Mouse (Mus musculus) retina, embryonic 14.5 days (tissue): ENCODE measurements around the gene Dnajb5.

Source experiments
- DNase-seq: peaks from one replicate; pipeline ENCODE4 v3.0.0-alpha.2; 2015; ENCODE audit warnings: low spot score

Gene Dnajb5

DNA sequence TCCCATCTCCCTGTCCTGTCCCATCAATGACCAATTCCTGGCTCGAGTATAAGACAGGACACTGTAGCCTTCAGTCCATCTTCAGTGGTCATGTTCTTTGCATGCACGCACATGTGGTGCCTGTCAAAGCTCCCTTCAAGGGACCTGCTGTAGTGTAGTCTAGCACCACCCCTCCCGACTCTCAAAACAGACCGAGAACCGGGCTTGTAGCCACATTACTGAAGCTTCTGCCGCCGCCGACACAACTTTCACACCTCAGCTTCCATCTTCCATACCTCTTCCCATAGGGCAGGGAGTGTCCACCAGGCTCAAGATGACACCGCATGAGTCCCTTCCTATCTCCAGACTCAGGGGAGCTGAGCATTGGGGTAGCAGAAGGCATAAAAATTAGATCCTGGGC is 5.4 kb upstream of the Dnajb5 start:
- no peak for DNase-seq

GRCm38 (mm10) chr4:42945043-42945442 is 4.6 kb upstream of the Dnajb5 start:
- DNase-seq: no peak

DNA sequence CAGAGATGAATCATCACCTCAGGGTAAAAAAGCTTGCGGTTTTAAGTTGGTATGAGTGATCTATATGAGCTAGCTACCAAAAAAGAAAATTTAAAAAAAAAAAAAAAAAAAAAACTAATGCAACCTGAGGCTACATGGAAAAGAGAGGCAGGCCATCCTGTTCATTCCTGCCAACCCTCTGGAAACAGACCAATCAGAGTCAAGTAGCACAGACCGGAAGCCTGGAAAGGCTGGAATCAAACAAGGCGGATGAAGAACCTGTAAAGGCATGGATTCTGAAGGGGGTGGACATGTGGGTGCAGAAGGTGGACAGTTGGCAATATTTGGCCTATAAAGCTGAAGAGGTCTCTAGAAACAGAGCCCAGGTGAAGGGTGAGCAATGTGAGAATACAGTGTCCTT is 4.2 kb upstream of the Dnajb5 start:
- DNase-seq: no peak

- DNase-seq: peak; percentile 89
Observed at GRCm38 (mm10) chr4:42945952-42946351, 3.7 kb upstream of the Dnajb5 start.

DNA sequence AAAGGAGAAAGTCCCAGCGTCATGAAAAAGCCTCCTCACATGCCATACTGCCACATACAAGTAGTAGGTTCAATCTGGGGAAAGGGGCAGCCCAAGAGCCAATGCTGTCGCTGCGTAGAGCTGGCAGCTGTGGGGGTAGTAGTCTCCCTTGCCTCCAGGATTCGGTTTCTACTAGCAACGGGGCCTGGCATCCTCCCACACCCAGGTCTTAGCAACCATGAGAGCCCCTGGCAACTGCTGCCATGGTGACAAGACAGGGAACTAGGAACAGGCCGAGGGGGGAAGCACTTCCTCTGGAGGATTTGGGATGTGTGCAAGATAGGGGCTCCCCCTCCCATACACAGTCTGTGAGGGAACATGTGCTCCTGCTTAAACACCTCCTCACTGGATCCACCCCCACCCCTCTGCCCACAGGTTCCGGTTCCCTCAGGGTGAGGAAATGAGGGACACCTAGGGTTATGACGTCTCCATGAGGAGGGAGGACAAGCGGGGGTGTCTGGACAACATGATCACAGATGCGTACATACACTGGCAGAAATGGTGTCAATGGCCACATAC is 2.8 kb upstream of the Dnajb5 start:
- peak; percentile 69 for DNase-seq

DNA sequence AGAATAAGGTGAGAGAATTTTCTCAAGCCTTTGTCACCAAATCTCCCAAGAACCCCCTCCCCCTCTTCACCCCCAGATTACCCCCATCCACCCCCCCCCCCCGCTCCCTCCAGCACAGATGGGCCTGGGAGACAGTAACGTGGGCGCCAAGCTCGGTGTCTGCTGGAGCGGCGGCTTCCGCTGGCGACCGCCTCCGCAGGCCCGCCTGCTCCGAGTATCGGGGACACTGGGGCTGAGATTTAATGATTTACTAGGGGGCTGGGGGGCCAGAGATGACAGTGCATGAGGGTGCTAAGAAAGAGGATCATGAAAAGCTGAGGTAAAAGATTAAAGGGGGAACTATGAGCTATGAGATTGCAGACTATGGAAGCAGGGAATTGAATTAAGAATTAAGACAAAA is 1.1 kb upstream of the Dnajb5 start:
- DNase-seq: no peak

DNA sequence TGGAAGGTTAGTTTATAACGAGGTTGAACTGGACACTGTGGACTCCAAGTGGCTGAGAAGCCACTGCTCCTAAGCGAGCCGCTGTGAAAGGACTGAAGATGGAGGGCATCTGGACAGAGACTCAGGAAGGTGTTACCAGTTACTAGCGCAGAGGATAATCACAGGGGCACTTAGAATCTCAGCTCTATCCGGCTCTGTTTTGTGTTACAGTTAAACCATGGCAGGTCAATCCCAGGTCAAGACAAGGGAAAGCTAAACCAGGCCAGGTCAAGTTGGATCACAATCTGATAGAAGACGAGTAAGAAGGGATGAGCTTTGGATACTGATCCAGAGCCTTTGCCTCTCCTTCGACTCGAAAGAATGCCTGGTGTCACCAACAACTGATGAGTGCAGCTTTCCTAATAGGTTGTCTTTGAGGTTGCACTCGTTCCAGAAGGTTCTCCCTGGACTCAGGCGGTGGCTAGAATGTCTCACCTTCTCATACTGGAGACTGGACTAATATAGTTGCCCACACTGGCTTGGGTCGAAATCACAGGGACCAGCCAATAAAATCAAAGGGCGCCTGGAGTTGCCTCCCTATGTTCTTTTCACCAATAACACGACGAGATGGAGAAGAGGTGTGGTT is 451 bp upstream of the Dnajb5 start:
- no peak for DNase-seq

DNA sequence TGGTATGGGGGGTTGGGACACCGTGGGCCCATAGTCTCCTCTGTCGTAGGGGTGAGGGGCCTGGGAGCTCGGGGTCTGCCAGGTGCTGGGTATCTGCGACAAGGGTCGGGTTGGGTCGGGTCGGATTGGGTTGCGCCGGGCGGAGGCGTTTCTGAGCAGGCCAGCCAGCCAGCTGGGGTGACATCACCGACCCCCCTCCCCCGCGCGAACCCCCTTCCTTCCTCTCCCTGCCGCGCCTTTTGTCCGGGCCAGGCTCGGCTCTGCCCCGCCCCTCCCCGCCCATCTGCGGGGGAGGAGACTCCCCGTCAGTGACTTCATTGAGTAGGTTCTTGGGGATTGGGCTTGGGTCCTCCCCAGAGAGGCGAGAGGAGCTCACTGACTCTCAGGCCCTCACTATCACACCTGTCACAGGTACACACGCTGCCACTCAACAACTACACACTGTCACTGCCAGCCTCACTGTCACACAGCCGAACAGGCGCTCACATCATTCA is 498 bp downstream of the Dnajb5 start:
- DNase-seq: peak; percentile 83

DNA sequence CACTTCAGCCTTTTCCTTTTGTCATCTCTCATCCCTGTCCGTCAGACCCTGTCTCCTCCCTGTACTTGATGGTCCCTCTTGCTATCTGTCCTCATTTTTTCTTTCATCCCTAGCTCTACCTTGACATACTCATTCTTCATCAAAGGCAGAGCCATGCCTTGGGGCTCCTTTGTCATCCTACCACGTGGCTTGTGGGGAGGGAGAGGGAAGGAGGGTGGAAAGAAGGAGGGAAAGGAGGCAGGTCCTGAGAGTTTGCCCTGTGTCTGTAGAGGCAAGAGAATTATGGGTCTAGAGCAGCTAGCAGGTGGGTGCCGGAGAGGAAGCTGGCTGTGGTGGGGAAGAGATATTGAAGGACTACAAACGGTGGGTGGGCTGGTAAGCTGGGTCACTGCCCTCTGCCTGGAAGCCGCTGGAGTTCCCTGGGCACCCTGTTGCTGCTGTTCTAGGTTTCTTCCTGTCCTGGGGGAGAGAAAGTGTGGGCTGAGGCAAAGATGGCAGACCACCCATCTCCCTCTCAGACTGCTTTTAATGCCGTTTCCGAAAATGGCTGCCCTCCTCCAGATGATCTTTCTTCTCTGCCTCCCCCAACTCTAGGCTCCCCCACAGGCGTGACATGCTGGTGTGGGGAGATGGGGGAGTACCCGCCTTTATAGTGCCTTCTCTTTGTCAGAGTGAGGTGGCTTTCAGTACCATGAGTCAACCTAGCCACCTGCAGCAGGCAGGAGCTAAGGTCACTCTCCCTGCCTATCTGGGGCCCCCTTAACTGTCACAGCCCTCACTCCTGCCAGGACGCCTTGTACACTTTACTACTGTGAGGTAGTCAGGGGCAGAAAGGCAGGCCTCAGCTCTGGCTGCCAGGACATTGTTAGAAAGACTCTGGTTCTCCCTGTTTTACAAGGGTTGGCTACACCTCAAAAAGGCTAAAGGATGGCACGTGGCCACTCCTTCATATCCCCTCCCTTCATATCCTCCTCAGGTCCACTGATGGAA is 1.9 kb downstream of the Dnajb5 start:
- DNase-seq: no peak

DNA sequence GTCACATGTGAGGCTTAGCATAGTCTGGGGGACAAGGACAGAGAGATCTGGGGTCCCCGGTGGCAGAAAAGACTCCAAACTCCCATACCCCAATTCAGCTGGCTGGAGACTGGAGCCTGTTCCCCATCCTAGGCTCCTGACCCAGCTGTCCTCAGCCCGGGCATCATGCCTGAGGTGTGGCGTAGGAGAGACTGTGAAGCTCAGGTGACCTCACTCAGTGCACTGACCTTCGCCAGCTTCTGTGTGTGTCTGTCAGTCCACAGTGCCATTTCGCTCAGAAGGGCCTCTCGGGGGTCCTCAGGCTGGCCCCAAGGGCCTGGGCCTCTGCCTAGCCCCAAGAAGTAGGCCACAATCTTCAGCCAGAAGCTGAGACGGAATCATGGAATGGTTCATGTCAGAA is 2.9 kb downstream of the Dnajb5 start:
- no peak for DNase-seq

DNA sequence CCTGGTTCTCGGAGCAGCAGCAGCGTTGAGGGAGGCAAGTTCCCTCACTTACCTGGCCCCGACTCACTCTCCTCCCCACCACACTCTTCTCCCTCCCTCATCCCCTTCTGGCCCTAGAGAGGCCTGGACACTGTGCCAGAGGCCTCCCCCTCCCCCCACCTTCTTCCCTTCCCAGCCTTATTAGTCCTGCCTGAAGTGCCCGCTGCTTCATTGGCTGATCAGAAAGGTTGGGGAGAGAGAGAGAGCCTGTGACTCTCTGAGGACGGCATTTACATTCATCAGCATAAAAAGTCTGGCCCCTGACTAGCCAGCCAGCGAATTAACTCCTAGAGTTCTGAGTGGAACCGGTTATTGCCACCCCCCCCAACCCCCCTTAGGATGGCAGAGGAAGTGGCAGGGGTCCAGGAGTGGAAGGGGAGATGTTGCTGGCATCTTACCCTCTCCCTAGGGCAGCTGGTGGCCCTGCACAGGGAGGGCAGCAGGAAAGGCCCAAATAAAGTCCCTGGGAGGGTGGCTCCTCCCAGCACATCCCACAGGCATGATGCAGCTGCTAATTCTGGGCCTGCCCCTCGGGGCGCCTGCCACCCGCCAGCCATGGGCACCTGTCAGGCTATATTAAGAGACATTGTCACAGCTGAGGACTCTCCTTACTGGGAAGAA is 4.0 kb downstream of the Dnajb5 start:
- DNase-seq: peak; percentile 40

DNA sequence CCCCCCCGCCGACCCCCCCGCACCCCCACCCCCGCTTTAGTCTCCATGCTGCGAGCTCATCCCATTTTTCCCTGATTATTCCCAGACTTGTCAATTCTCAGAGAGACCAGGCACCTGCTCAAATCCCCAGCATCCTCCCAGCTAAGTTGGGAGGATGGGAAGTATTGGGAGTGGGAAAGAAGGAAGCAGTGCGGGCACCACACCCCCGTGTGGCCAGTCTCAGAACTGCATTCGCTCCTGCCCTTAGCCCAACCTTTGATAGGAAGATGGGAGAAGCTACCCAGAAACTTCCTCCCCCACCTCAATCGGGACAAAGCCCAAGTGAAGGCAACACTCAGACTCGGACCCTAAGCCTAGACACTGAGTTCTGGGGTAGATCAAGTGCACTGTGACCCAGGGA is 4.7 kb downstream of the Dnajb5 start:
- peak; percentile 92 for DNase-seq

- no peak for DNase-seq
Observed at GRCm38 (mm10) chr4:42955200-42955599, 5.6 kb downstream of the Dnajb5 start.

GRCm38 (mm10) chr4:42956581-42956980 is 7.0 kb downstream of the Dnajb5 start:
- DNase-seq: no peak

- no peak for DNase-seq
Observed at GRCm38 (mm10) chr4:42957306-42957705, 7.7 kb downstream of the Dnajb5 start.

- DNase-seq: no peak
Observed at GRCm38 (mm10) chr4:42957979-42958378, 8.4 kb downstream of the Dnajb5 start.

GRCm38 (mm10) chr4:42958942-42959341 is 9.3 kb downstream of the Dnajb5 start:
- no peak for DNase-seq

DNA sequence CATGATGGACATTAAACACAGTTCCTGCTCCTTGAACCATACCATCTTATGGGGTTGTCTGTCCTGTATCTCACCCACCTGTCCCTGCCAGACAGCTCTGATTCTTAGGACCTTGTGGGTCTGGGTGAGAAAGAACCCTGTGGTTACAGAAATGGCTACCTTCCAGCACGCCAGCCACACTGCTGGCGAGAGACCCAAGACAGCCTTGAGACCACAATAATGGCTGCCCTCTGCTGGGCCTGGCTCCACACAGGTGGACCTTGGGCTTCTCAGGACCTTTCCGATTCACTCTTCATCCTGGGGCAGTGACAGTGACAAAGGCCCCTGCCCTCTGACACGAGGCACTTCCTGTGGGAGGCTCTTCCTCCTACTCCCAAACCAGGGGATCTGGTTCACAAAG is 9.8 kb downstream of the Dnajb5 start:
- DNase-seq: no peak

- DNase-seq: peak; percentile 71
Observed at GRCm38 (mm10) chr4:42961592-42961991, 12.0 kb downstream of the Dnajb5 start.

GRCm38 (mm10) chr4:42963480-42963879 is 13.9 kb downstream of the Dnajb5 start:
- no peak for DNase-seq

DNA sequence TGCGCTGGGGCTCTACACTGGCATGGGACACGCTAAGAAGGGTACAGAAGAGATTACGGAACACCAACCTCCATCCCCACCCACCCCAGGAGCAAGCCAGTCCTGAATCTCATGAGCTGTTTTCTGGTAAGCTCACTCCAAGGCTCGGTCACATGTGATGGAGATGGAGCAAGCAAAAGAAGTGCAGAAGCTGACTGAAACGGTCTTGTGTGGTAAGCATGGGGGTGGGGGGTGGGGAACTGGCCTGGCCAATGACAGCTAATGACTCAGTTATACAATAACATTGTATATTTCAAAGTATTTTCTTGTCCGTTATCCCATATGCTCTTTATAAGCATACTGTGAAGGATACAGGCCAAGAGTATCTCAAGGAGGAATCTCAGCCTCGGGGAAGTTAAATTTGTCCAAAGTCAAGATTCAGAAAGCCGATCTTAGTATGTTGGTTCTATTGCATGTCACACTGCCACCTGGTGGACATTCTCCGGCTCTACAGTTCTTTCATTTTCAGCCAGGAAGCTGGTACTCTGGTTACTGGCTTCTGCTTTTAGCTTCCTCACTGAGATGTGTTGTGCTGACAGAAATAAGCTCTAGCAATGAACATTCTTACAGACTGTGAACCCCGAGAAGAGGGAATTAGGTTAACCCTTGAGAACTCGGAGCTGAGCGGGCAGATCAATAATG is 15.6 kb downstream of the Dnajb5 start:
- peak; percentile 91 for DNase-seq

GRCm38 (mm10) chr4:42969304-42969703 is 19.7 kb downstream of the Dnajb5 start, which contains the start of gene 1700022I11Rik:
1700022I11Rik (plus strand) TSS chr4:42969604.
- DNase-seq: no peak
